Mouse (Mus musculus) small intestine, adult 2 months (tissue): ENCODE measurements around the gene Dclk3. TPM values are rescaled to one million over a fixed set of nuclear protein-coding genes. Genes with fewer than 3 reads are reported as not detected.

ENCODE experiments used
- H3K27ac ChIP-seq: fragments of 200-500 bp; 2 replicates; pipeline ENCODE4 v1.5.1; 2012; ENCODE audit warnings: low read depth, low read length, control low read depth, inconsistent platforms; ENCODE audit not compliant: insufficient read depth
- H3K27me3 ChIP-seq: fragments of 200-500 bp; 2 replicates; pipeline ENCODE4 v1.6.1; 2012; ENCODE audit warnings: mild to moderate bottlenecking, moderate library complexity, low read length, inconsistent platforms; ENCODE audit not compliant: control insufficient read depth, insufficient read depth
- H3K36me3 ChIP-seq: fragments of 200-500 bp; 2 replicates; pipeline ENCODE4 v1.6.1; 2012; ENCODE audit warnings: mild to moderate bottlenecking, low read length, control low read depth, inconsistent platforms; ENCODE audit not compliant: control insufficient read depth, insufficient read depth
- H3K4me1 ChIP-seq: fragments of 200-500 bp; 2 replicates; pipeline ENCODE4 v1.6.1; 2012; ENCODE audit warnings: low read length, inconsistent platforms, mixed read lengths; ENCODE audit not compliant: control insufficient read depth, insufficient read depth, insufficient read length
- H3K4me3 ChIP-seq: fragments of 200-500 bp; 2 replicates; pipeline ENCODE4 v1.5.1; 2012; ENCODE audit warnings: low read depth, mild to moderate bottlenecking, control low read depth, inconsistent platforms, low read length, moderate library complexity
- CTCF ChIP-seq: fragments of 200-500 bp; IDR thresholded peaks from 2 replicates; pipeline ENCODE4 v1.5.1; 2012; ENCODE audit warnings: low read depth, mild to moderate bottlenecking, control low read depth, inconsistent platforms, low read length, moderate library complexity, mixed read lengths; ENCODE audit not compliant: insufficient replicate concordance, insufficient read length; ENCODE audit errors: extremely low read depth
- POLR2A ChIP-seq: fragments of 200-500 bp; IDR thresholded peaks from 2 replicates; pipeline ENCODE4 v1.6.1; 2012; ENCODE audit warnings: low read depth, mild to moderate bottlenecking, control low read depth, inconsistent platforms, low read length, moderate library complexity
- WGBS: fragments of 180-500 bp; shearing (Covaris S2); methylation state at CpG from one replicate; pipeline ENCODE4 v1.1.7; 2018; 5-methylcytosine and 5-hydroxymethylcytosine counted together
- polyA plus RNA-seq: library from polyadenylated mRNA; depleted of rRNA; stranded (reverse); fragments of >200 nt; gene quantifications from 2 replicates; pipeline ENCODE4 v1.2.3, GENCODE M21; 2012

Gene Dclk3
- polyA plus RNA-seq, 1 experiment, result 2.2 TPM

- Histone ChIP-seq H3K4me1 (no peaks in the 10 kb centered on the region), H3K4me3 (no peak overlapping the region), H3K27ac (no peak overlapping the region), H3K27me3 (no peaks in the 10 kb centered on the region), H3K36me3 (no peaks in the 10 kb centered on the region)
- no peak for TF ChIP-seq POLR2A
- TF ChIP-seq CTCF, result no peak
- WGBS, result 62% methylated on average over 5 of the region's 5 CpGs
Measured at GRCm38 (mm10) chr9:111422567-111422966, 16.3 kb upstream of the Dclk3 start.

GRCm38 (mm10) chr9:111425113-111425512, 13.8 kb upstream of the Dclk3 start:
- no peaks in the 10 kb centered on the region for H3K36me3 ChIP-seq
- H3K4me3 ChIP-seq, result no peak overlapping the region
- no peak overlapping the region for H3K27ac ChIP-seq
- 75% methylated on average over 6 of the region's 6 CpGs for WGBS
- no peaks in the 10 kb centered on the region for H3K4me1 ChIP-seq
- H3K27me3 ChIP-seq, result no peaks in the 10 kb centered on the region
- no peak for TF ChIP-seq POLR2A
- TF ChIP-seq CTCF, result no peak

DNA sequence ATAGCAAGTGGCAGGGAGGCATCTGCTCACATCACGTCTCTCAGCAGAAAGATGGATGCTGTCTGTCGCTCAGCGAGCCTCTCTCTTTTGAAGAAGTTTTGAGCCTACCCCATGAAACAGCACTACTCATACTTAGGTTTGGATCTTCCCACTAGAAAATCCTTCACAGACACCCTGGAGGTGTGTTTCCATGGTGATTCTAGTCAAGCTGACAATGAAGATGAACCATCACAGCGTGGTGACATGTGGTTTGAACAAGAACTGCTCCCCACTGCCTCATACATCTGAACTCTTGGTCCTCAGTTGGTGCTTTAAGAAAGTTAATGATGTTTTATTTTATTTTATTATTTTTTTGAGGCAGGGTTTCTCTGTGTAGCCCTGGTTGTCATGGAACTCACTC, 12.9 kb upstream of the Dclk3 start:
- 90% methylated on average over 4 of the region's 4 CpGs for WGBS
- Histone ChIP-seq H3K27me3 (no peaks in the 10 kb centered on the region), H3K4me1 (no peaks in the 10 kb centered on the region), H3K4me3 (no peak overlapping the region), H3K27ac (no peak overlapping the region), H3K36me3 (no peaks in the 10 kb centered on the region)
- TF ChIP-seq POLR2A (no peak), CTCF (no peak)

DNA sequence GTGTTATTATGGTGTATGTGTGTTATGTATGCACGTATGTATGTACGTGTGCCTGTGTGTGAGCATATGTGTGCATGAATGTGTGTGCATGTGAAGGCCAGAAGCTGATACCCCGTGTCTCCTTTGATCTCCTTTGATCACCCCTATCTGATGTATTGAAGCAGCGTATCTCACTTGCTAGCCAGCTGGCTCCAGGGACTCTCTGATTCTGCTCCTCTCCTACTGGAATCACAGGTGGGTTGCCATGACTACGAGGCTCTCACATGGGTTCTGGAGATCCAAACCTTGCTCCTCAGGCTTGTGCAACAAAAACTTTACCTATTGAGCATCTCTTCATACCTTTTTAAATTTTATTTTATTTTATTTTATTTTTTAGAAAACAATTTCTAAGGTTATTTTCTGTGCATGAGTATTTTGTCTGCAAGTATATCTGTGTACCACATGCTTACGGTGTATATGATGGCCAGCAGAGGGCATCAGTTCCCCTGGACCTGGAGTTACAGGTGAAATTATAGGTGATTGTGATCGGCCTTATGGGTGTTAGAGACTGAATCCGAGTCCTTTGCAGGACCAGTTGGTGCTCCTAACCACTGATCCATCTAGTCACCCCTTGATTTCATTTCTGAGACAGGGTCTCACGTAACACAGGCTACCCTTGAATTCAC, 10.9 kb upstream of the Dclk3 start:
- TF ChIP-seq CTCF, result no peak
- no peak for TF ChIP-seq POLR2A
- no peaks in the 10 kb centered on the region for H3K36me3 ChIP-seq
- no peaks in the 10 kb centered on the region for H3K27me3 ChIP-seq
- H3K4me3 ChIP-seq, result no peak overlapping the region
- WGBS, result 84% methylated on average over 9 of the region's 9 CpGs
- no peak overlapping the region for H3K27ac ChIP-seq
- no peaks in the 10 kb centered on the region for H3K4me1 ChIP-seq

GRCm38 (mm10) chr9:111428698-111429362, 10.1 kb upstream of the Dclk3 start:
- WGBS, result 64% methylated on average over 8 of the region's 8 CpGs

DNA sequence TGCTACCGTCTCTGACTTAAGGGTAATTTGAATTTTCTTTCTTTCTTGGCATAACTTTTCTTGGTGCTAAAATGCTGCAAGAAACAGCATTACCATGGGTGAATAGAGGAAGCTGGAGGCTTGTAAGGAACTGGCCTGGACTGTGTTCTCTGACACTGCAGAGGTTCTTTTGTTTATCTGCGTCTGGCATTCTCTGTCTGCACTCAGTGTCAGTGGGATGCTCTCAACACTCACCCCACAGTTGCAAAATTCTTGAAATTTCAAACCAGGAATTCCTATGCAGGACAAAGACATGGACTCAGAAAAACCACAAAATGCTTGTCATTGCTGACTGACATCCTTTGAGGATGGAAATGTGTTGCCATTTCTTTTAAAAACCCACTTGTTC, 9.5 kb upstream of the Dclk3 start:
- Histone ChIP-seq H3K36me3 (no peaks in the 10 kb centered on the region), H3K4me1 (no peaks in the 10 kb centered on the region), H3K27ac (no peak overlapping the region), H3K27me3 (no peaks in the 10 kb centered on the region), H3K4me3 (no peak overlapping the region)
- 57% methylated on average over 2 of the region's 2 CpGs for WGBS
- TF ChIP-seq POLR2A, result no peak

More at GRCm38 (mm10) chr9:111428698-111429362, 10.1 kb upstream of the Dclk3 start:
- Histone ChIP-seq H3K36me3 (no peaks in the 10 kb centered on the region), H3K27me3 (no peaks in the 10 kb centered on the region), H3K4me1 (no peaks in the 10 kb centered on the region), H3K27ac (no peak overlapping the region), H3K4me3 (no peak overlapping the region)
- no peak for TF ChIP-seq CTCF
- TF ChIP-seq POLR2A, result no peak

DNA sequence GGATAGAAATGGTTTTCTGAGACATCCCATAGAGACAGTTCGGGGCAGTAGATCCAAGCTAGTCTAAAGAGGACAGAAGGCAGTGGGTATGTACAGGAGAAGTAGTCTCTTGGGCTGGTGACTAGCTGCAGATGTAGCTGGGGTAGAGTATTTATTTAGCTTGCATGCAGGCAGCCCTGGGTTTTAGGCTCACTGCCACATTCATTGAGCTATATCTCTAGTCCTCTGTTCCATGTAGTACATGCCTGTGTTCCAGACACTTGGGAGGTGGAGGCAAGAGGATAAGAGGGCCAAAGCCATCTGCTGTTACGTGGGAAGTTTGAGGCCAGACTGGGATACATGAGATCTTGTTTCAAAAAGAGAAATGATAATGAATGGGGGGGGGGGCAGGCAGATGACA, 3.5 kb upstream of the Dclk3 start:
- TF ChIP-seq POLR2A, result no peak
- TF ChIP-seq CTCF, result no peak
- no peaks in the 10 kb centered on the region; the same call in 1 of the 2 replicates for H3K4me1 ChIP-seq
- no peak overlapping the region for H3K27ac ChIP-seq
- H3K27me3 ChIP-seq, result peaks cover 5% of the 10 kb centered on the region; the same call in 1 of the 2 replicates
- WGBS, result 86% methylated on average over 2 of the region's 2 CpGs
- no peak overlapping the region for H3K4me3 ChIP-seq
- H3K36me3 ChIP-seq, result no peaks in the 10 kb centered on the region
